Mouse (Mus musculus) CH12.LX (cell line): ENCODE measurements at regions not wholly inside any gene's neighbourhood (a gene's known extent, or its start where the extent isn't known, plus 50 kb on each side); places are given as distances from the start of the nearest gene placed in this dataset.

Source experiments
- DNase-seq: peaks from one replicate; pipeline ENCODE4 v3.0.0-alpha.2; 2013; ENCODE audit errors: extremely low read depth
- H3K27ac ChIP-seq: 2 replicates; pipeline ENCODE4 v1.5.1; 2012; ENCODE audit warnings: low read depth, mild to moderate bottlenecking, control low read depth, moderate library complexity; ENCODE audit not compliant: insufficient read depth
- H3K27me3 ChIP-seq: replicated peaks from 2 replicates; pipeline ENCODE3; 2012; ENCODE audit warnings: inconsistent platforms
- H3K36me3 ChIP-seq, 2 experiments: replicated peaks in 1 of 2; 2 replicates each; pipeline versions ENCODE3 to v1.6.1; 2012; ENCODE audit warnings: inconsistent platforms in 1 of 2, low read length in 1 of 2, mild to moderate bottlenecking in 1 of 2, mixed read lengths in 1 of 2, moderate library complexity in 1 of 2; ENCODE audit not compliant: control insufficient read depth in 1 of 2, insufficient read depth in 1 of 2
- H3K4me1 ChIP-seq, 2 experiments: 2 replicates each; pipeline ENCODE4 v1.6.1; 2012; ENCODE audit warnings: inconsistent platforms in 1 of 2, moderate library complexity in 1 of 2; ENCODE audit not compliant: insufficient read depth in 2 of 2, control insufficient read depth in 1 of 2
- H3K4me2 ChIP-seq: 2 replicates; pipeline ENCODE4 v1.6.1; 2012; ENCODE audit warnings: low read depth, mild to moderate bottlenecking, control low read depth; ENCODE audit not compliant: poor library complexity, insufficient read depth, severe bottlenecking
- H3K4me3 ChIP-seq, 3 experiments: fragments of 150-350 bp in 1 of 3; sonication (generic) in 1 of 3; replicated peaks in 1 of 3; 2 replicates each; pipeline versions ENCODE3 to v1.5.1; 2011 to 2012; ENCODE audit warnings: low read depth in 2 of 3, low read length in 2 of 3, mild to moderate bottlenecking in 2 of 3, moderate library complexity in 2 of 3, control low read depth in 1 of 3, improper control_type of control experiment in 1 of 3, inconsistent platforms in 1 of 3, mixed read lengths in 1 of 3; ENCODE audit not compliant: poor library complexity in 1 of 3
- H3K79me2 ChIP-seq: replicated peaks from 2 replicates; pipeline ENCODE4 v1.6.1; 2012; ENCODE audit warnings: mild to moderate bottlenecking, moderate library complexity; ENCODE audit not compliant: control insufficient read depth, poor library complexity, insufficient read depth, severe bottlenecking; ENCODE audit errors: extremely low read depth
- H3K9ac ChIP-seq: 2 replicates; pipeline ENCODE4 v1.6.1; 2012; ENCODE audit warnings: low read depth, mild to moderate bottlenecking, control low read depth, moderate library complexity; ENCODE audit not compliant: insufficient read depth
- H3K9me3 ChIP-seq: replicated peaks from 2 replicates; pipeline ENCODE3; 2012; ENCODE audit warnings: low read length, inconsistent platforms, mixed read lengths
- BHLHE40 ChIP-seq: IDR thresholded peaks from 2 replicates; pipeline ENCODE4 v1.6.1; 2011; ENCODE audit warnings: mild to moderate bottlenecking, low read depth, low read length, improper control_type of control experiment
- CTCF ChIP-seq, 2 experiments: IDR thresholded peaks in 1 of 2; conservative IDR thresholded peaks in 1 of 2; 2 replicates each; pipeline ENCODE4 v1.5.1; 2011 to 2012; ENCODE audit warnings: low read depth in 2 of 2, low read length in 2 of 2, improper control_type of control experiment in 1 of 2, inconsistent platforms in 1 of 2, mild to moderate bottlenecking in 1 of 2, moderate library complexity in 1 of 2
- E2F4 ChIP-seq: IDR thresholded peaks from 2 replicates; pipeline ENCODE4 v1.6.1; 2011; ENCODE audit warnings: low read depth, low read length, improper control_type of control experiment; ENCODE audit not compliant: insufficient replicate concordance
- ELF1 ChIP-seq: IDR thresholded peaks from 2 replicates; pipeline ENCODE4 v1.6.1; 2014; ENCODE audit warnings: low read depth, mild to moderate bottlenecking, inconsistent platforms, low read length, improper control_type of control experiment
- EP300 ChIP-seq: IDR thresholded peaks from 2 replicates; pipeline ENCODE4 v1.6.1; 2011; ENCODE audit warnings: low read length, improper control_type of control experiment
- GABPA ChIP-seq: IDR thresholded peaks from 2 replicates; pipeline ENCODE4 v1.6.1; 2012; ENCODE audit warnings: low read depth, low read length, improper control_type of control experiment, inconsistent platforms; ENCODE audit not compliant: insufficient replicate concordance
- JUN ChIP-seq: IDR thresholded peaks from 2 replicates; pipeline ENCODE4 v1.6.1; 2011; ENCODE audit warnings: low read depth, mild to moderate bottlenecking, low read length, improper control_type of control experiment, moderate library complexity; ENCODE audit not compliant: insufficient read depth
- JUND ChIP-seq: conservative IDR thresholded peaks from 2 replicates; pipeline ENCODE4 v1.6.1; 2011; ENCODE audit warnings: low read depth, low read length, improper control_type of control experiment
- KAT2A ChIP-seq: IDR thresholded peaks from 2 replicates; pipeline ENCODE4 v1.6.1; 2012; ENCODE audit warnings: low read length, improper control_type of control experiment, inconsistent platforms; ENCODE audit not compliant: insufficient replicate concordance
- MAFK ChIP-seq: IDR thresholded peaks from 2 replicates; pipeline ENCODE4 v1.6.1; 2011; ENCODE audit warnings: low read length, improper control_type of control experiment; ENCODE audit not compliant: insufficient replicate concordance
- MAX ChIP-seq: IDR thresholded peaks from 2 replicates; pipeline ENCODE4 v1.6.1; 2011; ENCODE audit warnings: low read length, improper control_type of control experiment
- MAZ ChIP-seq: IDR thresholded peaks from 2 replicates; pipeline ENCODE4 v1.6.1; 2012; ENCODE audit warnings: low read depth, mild to moderate bottlenecking, inconsistent platforms, low read length, improper control_type of control experiment, moderate library complexity
- MXI1 ChIP-seq: IDR thresholded peaks from 2 replicates; pipeline ENCODE4 v1.6.1; 2011; ENCODE audit warnings: mild to moderate bottlenecking, low read depth, low read length, improper control_type of control experiment
- MYC ChIP-seq: IDR thresholded peaks from 2 replicates; pipeline ENCODE4 v1.6.1; 2011; ENCODE audit warnings: low read depth, mild to moderate bottlenecking, improper control_type of control experiment, low read length
- NELFE ChIP-seq: IDR thresholded peaks from 2 replicates; pipeline ENCODE4 v1.6.1; 2011; ENCODE audit warnings: low read depth, low read length, improper control_type of control experiment
- NRF1 ChIP-seq: IDR thresholded peaks from 2 replicates; pipeline ENCODE4 v1.6.1; 2014; ENCODE audit warnings: low read depth, mild to moderate bottlenecking, inconsistent platforms, low read length, improper control_type of control experiment, moderate library complexity
- RCOR1 ChIP-seq: conservative IDR thresholded peaks from 2 replicates; pipeline ENCODE4 v1.6.1; 2012; ENCODE audit warnings: low read depth, mild to moderate bottlenecking, inconsistent platforms, low read length, improper control_type of control experiment
- SIN3A ChIP-seq: IDR thresholded peaks from 2 replicates; pipeline ENCODE4 v1.6.1; 2012; ENCODE audit warnings: low read length, improper control_type of control experiment, inconsistent platforms
- TCF12 ChIP-seq: IDR thresholded peaks from 2 replicates; pipeline ENCODE4 v1.6.1; 2014; ENCODE audit warnings: low read depth, mild to moderate bottlenecking, inconsistent platforms, low read length, improper control_type of control experiment
- UBTF ChIP-seq: IDR thresholded peaks from 2 replicates; pipeline ENCODE4 v1.6.1; 2012; ENCODE audit warnings: low read depth, mild to moderate bottlenecking, inconsistent platforms, low read length, improper control_type of control experiment, moderate library complexity
- USF1 ChIP-seq: IDR thresholded peaks from 2 replicates; pipeline ENCODE4 v1.6.1; 2014; ENCODE audit warnings: low read depth, mild to moderate bottlenecking, inconsistent platforms, low read length, improper control_type of control experiment
- USF2 ChIP-seq: conservative IDR thresholded peaks from 2 replicates; pipeline ENCODE4 v1.6.1; 2011; ENCODE audit warnings: low read depth, low read length, improper control_type of control experiment
- ZKSCAN1 ChIP-seq: IDR thresholded peaks from 2 replicates; pipeline ENCODE4 v1.6.1; 2012; ENCODE audit warnings: low read depth, inconsistent platforms, low read length, improper control_type of control experiment, borderline replicate concordance
- ZNF384 ChIP-seq: IDR thresholded peaks from 2 replicates; pipeline ENCODE4 v1.6.1; 2012; ENCODE audit warnings: low read depth, low read length, improper control_type of control experiment, inconsistent platforms
- dilution Hi-C: fragments of 300-500 bp; cut with MboI; formaldehyde crosslinking; loops from 2 replicates; pipeline ENCODE4 v1.14.3; 2020; ENCODE audit warnings: low sequenced_read_pairs; ENCODE audit not compliant: extremely low pct_unique_long_range_greater_than_20kb, extremely low pct_ligation_motif_present
- in situ Hi-C: fragments of 300-500 bp; cut with MboI; formaldehyde crosslinking; loops from 3 replicates; pipeline ENCODE4 v1.14.3; 2019; ENCODE audit warnings: low sequenced_read_pairs, low pct_ligation_motif_present, low pct_unique_long_range_greater_than_20kb, mixed read lengths

GRCm38 (mm10) chr5:138883573-138883972 lies 63.7 kb downstream of the Gm5294 start:
- Histone ChIP-seq H3K27ac (no peak overlapping the region), H3K9me3 (no peaks in the 10 kb centered on the region), H3K4me3 (no peak overlapping the region), H3K4me1 (no peaks in the 10 kb centered on the region; a peak in 1 of 4 replicates), H3K27me3 (no peaks in the 10 kb centered on the region), H3K79me2 (no peaks in the 10 kb centered on the region), H3K9ac (no peak overlapping the region), H3K4me2 (no peak overlapping the region), H3K36me3 (no peaks in the 10 kb centered on the region)
- dilution Hi-C loops, result no loop called here
- DNase-seq, result no peak
- in situ Hi-C loops, result no loop called here
- no peak for TF ChIP-seq GABPA
- no peak for TF ChIP-seq UBTF
- no peak for TF ChIP-seq USF1
- TF ChIP-seq RCOR1, result no peak
- TF ChIP-seq CTCF (conservative IDR thresholded peaks at IDR 0.05 in 1 of 2, IDR thresholded peaks at IDR 0.05 in 1 of 2; ENCODE audit: low read depth in 2 of 2, low read length in 2 of 2), result no peak
- no peak for TF ChIP-seq BHLHE40
- no peak for TF ChIP-seq TCF12
- no peak for TF ChIP-seq MAZ
- TF ChIP-seq JUND, result no peak

- H3K27me3 ChIP-seq, result no peaks in the 10 kb centered on the region
- dilution Hi-C loops, result no loop called here
- in situ Hi-C loops, result no loop called here
Measured at GRCm38 (mm10) chr5:138885905-138886304, 66.0 kb downstream of the Gm5294 start.

More at GRCm38 (mm10) chr5:138885905-138886304, 66.0 kb downstream of the Gm5294 start:
- Histone ChIP-seq H3K4me1 (no peaks in the 10 kb centered on the region; a peak in 1 of 4 replicates), H3K79me2 (no peaks in the 10 kb centered on the region), H3K9me3 (no peaks in the 10 kb centered on the region), H3K27ac (no peak overlapping the region), H3K4me2 (no peak overlapping the region), H3K4me3 (no peak overlapping the region), H3K36me3 (no peaks in the 10 kb centered on the region), H3K9ac (no peak overlapping the region)
- DNase-seq, result no peak
- TF ChIP-seq USF1, result no peak
- no peak for TF ChIP-seq ZNF384
- TF ChIP-seq JUND, result no peak
- TF ChIP-seq USF2, result no peak
- TF ChIP-seq SIN3A, result no peak
- no peak for TF ChIP-seq BHLHE40
- no peak for TF ChIP-seq NRF1
- no peak for TF ChIP-seq MAX
- no peak for TF ChIP-seq EP300
- no peak for TF ChIP-seq NELFE
- TF ChIP-seq MAFK, result no peak
- no peak for TF ChIP-seq MXI1
- no peak for TF ChIP-seq TCF12
- no peak for TF ChIP-seq E2F4
- TF ChIP-seq JUN, result no peak
- no peak for TF ChIP-seq MYC
- no peak for TF ChIP-seq ZKSCAN1
- TF ChIP-seq KAT2A, result no peak
- TF ChIP-seq ELF1, result no peak
